Mouse (Mus musculus): ENCODE data around the gene Ankrd13d.

DNA sequence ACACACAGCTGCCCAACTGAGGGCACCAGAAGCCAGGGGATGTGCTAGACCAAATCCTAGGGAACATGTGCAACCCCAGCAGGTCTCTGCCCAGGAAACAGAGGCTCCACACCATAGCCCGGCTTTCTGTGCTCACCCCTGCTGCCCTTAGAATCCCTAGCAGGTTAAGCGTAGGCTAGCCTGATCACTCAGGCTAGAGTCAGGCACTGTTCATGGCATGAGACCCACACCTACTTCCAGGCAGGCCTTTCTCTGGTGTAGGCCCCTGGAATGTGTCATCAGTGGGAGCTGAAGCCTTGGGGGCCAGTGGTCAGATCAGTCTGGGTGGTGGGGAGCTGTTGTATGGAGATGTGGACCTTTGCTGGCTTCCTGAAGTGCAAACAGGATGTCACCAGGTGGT is 13.7 kb upstream of the Ankrd13d start:
- TF ChIP-seq POLR2A (IDR thresholded peaks at IDR 0.05; ENCODE audit: insufficient read length, low read depth) (no peak), MAX (IDR thresholded peaks at IDR 0.05; ENCODE audit: low read depth) (no peak), USF1 (IDR thresholded peaks at IDR 0.05; ENCODE audit: low read depth) (no peak), E2F4 (IDR thresholded peaks at IDR 0.05; ENCODE audit: insufficient read depth) (no peak), SRF (IDR thresholded peaks at IDR 0.05; ENCODE audit: control insufficient read depth, insufficient read length, low read depth) (no peak), TCF3 (IDR thresholded peaks at IDR 0.05; ENCODE audit: insufficient read length, low read depth) (no peak), TCF12 (IDR thresholded peaks at IDR 0.05; ENCODE audit: insufficient read depth, poor library complexity, severe bottlenecking) (no peak), POLR2AphosphoS2 (IDR thresholded peaks at IDR 0.05; ENCODE audit: insufficient read length, low read depth) (no peak), MYOG (IDR thresholded peaks at IDR 0.05; ENCODE audit: control insufficient read depth in 1 of 3, insufficient read depth in 1 of 3, insufficient read length in 2 of 3, low read depth in 2 of 3) (no peak), CEBPB (IDR thresholded peaks at IDR 0.05; ENCODE audit: insufficient read depth, poor library complexity, severe bottlenecking) (no peak), REST (IDR thresholded peaks at IDR 0.05; ENCODE audit: insufficient read depth, insufficient read length) (no peak)

Measured in myocyte (in vitro differentiated cells).